Mouse (Mus musculus) cerebellum, adult 9-10 months (tissue): ENCODE results near the gene Ccdc12.
A peak's percentile ranks its signal among the peaks of the same experiment; 100 is the strongest.
"Not testable (repeated sequence)": the region's sequence is repeated elsewhere in the genome, so short reads cannot be mapped to it uniquely, and the experiment has no call there.

ENCODE experiments used
- DNase-seq: peaks from one replicate; pipeline ENCODE4 v3.0.0; 2022

Gene Ccdc12

DNA sequence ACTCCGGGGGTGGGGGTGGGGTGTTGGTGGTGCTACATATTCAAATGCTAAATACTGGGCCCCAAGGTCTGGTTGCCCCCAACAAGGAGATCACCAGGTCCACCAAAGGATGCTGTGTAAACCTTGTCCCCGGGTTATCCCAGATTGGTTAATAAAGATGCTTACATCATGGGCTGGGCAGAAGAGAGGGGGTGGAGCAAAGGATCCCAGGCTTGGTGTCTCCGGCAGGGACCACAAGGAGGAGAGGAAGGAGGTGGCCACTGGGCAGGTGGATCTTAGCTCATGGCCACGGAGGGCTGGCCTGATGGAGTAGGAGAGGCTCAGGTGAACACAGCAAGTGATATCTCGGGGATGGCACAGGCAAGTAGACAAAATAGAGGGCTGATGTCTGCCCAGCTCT lies 22.6 kb downstream of the Ccdc12 start:
- no peak for DNase-seq

DNA sequence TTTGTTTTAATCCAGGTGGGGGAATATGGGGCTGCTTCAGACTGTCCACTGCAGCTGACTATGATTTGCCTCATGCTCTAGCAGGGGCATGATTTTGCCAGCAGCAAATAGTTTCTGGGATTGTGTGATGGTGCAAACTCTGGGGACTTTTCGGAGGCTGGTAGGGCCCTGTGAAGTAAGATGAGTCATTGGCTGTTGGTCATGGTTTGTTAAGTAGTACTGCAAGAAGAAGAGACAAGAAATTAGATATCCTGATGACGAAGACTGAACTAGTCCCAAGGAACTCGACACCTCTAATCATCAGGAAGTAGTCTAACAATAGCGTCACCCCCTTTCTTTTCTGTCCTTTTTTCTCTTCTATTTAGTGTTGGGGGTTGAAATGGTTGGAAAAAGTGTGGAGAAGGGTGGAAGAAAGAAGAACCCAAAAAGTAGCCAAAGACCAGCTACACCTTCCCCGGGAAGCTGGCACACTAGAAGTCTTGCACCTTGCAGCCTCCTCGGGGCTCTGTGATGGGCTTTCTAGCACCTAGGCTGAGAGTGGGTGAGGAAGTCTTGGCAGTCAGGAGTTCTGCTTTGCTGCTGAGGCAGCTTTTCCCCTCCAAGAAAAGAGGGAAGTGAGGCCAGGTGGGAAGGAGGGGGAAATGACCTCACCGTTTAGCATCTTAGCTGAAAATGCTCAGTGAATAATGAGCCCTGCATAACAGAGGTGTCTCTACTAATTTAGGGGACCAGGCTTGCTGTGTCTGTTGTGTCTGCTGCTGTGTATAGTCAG lies 24.6 kb downstream of the Ccdc12 start:
- no peak for DNase-seq

DNA sequence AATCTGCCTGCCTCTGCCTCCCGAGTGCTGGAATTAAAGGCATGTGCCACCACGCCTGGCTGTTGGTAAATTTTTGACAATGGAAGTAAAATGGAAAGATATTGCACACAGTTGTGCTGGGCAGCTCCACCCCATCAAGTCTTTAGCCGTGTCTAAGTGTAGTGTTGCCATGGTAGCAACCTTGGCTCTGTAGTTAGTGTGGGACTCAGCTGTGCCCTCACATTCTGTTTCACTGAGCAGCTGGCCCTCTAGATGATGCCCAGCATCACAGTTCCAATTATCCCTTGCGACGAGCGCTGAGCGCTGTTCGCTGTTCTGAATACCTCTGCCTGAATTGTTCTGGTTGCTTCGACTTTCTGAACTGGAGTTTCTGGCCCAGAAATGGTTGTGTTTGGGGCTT lies 25.5 kb downstream of the Ccdc12 start:
- no peak for DNase-seq

DNA sequence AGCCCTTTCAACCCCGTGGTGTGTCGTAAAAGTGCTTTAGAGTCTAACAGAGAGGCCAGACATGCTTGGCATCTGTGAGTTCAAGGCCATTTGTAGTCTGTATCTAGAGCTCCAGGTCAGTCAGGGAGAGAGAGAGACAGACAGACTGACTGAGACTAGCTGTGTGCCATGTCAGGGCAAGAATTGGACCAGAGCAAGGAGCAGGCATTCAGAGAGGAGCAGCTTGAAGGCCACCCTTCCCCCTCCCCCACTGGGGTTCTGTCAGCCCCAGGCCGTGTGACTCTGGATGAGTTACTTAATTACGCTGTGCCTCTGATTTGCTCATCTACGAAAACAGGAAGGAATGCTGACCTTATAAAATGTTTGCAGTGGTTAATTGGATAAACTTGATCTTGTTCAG lies 26.0 kb downstream of the Ccdc12 start:
- DNase-seq: no peak

DNA sequence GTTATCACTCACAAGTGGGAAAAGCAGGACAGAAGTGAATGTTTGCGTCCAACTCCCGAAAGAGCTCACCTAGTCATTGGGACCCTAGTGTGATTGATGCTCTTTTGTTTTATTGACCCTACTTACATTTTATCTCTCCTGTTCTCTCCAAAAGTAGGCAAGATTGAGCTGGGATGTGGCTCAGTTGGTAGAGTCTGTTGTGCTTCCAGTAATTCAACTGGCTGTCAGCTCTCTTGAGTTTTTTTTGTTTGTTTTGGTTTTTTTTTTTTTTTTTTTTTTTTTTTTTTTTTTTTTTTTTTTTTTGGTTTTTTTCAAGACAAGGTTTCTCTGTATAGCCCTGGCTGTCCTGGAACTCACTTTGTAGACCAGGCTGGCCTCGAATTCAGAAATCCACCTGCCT lies 26.4 kb downstream of the Ccdc12 start:
- not testable (repeated sequence) for DNase-seq

DNA sequence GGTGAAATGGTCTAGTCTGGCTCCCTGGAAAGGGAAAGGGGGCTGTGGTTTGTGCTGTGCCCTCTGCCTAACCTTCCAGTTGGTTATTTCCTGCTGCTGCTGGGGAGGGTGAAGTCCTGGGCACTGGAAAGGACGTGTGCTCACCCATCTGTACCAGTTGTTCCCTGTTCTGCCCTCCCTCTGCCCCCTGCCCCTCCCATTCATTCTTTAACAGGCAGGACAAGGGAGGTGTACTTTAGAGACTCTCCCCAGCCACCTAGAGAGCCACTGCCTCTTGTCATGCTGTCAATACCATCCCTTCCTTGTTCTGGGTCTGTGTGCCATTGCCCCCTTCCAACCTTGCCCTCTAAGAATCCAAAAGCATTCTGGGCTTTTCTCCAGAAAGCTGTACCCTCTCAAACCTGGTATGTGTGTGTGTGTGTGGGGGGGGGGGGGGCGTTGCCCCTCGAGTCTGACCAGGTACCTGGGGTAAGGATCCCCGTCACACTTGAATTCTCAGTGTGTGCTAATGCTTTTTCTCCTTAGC lies 27.3 kb downstream of the Ccdc12 start:
- DNase-seq: no peak

DNA sequence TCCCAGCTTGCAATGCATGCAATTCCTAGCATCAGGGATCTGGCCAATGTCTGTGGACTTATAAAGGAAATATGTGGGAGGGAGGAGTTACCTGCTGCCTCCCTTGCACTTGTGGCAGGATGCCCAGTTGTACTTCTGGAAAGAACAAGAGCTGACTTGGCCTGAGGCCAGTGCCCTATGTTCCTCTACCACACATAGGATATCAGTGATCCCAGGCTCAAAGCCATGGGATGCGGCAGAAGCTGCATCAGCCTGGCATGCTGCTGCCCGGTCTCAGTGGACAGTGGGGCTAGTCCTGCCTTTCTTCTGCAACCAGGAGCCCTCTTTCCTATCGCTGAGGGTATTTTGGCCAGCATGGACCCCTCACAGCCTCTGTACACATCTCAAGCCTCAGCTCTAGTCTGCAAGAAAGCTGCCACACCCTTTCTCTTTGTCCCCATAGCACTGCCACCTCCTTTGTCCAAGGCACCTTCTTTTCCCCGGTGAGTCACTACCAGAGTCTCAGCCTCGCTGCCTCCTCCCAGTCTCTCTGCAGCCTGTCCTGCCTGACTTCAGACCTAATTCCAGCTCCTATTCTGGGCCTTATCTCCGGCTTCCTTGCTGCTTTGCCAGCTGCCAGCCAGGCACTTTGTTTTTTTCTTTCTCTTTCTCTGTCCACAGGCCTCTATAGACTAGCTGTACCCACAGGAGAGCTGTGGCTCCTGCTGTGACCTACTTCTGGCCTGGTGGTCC lies 28.0 kb downstream of the Ccdc12 start:
- peak; percentile 93 for DNase-seq

DNA sequence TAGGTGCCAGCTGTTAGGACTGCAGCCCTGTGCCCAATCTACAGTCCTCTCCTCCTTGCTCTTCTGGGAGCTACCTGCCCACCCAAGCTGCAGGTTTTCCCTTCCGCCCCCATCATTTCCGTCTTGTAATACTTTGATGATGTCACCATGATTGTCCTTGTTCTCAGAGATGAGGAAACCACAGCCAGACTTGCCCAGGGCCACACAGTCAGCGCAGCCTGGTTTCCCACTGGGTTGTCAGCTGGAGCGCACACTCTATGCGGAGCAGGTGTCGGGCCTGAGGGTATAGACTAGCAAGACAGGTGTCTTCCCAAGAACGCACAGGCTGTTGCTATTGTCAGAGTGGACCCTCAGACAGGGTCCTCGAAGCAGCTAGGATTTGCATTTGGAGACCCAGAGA lies 28.9 kb downstream of the Ccdc12 start:
- DNase-seq: peak; percentile 68

DNA sequence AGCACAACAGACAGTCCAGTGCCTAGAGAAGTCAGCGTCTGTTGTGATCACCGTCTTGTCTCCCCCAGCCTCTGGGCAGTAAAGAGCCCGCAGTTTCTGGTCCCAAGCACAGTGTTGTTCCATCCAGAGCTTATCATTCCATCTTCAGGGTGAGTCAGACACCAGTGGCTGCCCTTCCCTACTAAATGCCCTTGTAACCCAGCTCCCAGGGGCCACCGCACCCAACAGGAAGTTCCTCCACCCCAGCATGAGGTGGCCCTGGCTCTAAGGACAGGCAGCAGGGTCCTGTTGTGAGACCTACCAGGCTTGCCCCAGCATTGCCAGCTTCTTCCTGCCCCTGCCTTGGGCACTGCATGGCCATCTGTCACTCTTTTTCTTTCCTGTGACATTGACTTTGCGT lies 29.3 kb downstream of the Ccdc12 start:
- no peak for DNase-seq

DNA sequence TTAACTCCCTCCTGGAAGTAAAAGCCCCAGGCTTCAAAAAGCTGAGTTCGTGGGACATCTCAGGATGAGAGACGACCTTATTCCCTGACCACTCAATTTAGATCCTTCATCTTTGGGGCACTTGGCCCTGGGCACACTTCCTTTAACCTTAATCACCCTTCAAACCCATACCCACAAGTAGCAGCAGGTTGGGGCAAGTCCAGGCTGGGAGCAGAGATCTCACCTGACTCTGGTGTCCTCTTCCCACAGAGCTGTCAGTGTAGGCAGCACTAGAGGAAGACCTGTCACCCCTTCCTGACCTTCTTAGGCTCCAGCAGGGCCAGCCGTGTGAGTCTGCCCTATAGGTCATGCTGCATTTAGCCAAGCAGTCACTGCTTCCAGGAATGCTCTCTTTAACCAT lies 30.2 kb downstream of the Ccdc12 start:
- DNase-seq: no peak

DNA sequence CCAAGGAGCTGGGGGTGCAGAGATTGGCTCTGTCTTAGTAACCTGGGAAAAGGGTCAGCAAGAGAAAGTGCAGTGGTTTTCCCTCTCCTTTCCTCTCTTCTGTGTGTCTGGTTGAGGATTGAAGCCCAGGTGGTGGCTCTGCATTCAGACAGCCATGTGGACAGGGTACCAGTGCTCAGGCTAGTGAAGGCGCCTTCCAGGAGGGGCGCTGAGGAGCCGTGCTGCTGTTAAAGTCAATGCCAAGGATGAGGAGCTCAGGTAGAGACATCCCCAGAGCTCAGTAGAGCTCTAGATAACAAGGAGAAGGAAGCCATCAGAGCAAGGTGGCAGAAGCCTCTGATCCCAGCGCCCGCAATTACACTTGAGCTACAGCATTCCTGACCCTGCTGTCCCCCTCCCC lies 30.8 kb downstream of the Ccdc12 start:
- DNase-seq: no peak

DNA sequence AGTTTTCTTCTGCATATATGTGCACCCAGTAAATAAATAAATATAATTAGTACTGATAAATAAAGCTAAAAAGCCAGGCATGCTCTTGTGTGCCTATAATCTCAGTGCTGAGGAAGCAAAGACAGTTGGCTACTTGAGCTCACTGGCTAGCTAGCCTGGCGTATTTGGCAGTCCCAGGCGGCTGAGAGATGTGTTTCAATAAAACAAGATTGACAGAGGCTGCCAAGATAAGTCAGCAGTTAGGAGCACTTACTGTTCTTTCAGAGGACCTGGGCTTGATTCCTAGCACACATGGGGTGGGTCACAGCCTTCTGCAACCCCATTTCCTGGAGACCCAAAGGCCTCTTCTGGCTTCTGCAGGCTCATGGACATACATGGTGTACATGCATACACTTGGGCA lies 31.5 kb downstream of the Ccdc12 start:
- DNase-seq: peak; percentile 63

DNA sequence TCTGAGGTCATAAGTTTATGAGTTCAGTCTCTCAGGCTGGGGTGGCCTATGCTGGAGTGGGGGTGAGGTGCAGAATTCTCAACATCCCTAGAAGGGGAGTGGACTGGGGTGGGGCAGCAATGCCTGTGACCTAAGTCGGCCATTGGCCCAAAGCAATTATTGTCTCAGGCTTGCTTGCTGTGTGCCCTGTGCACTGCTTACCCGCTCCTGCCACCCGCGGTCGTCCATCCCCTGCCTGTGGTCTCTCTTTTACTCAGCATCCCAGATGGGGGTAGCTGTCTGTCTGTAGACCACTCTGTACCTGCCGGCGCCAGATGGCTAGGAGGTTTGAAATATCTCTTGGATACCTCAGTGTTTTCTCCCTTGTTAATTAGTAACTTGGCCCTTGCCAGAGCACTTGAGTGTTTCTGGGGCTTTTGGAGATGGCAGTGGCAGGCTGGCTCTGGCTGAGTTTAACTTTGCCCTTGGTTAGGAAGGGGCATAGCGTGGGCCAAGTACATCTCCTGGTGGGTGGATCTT lies 33.0 kb downstream of the Ccdc12 start:
- DNase-seq: no peak

DNA sequence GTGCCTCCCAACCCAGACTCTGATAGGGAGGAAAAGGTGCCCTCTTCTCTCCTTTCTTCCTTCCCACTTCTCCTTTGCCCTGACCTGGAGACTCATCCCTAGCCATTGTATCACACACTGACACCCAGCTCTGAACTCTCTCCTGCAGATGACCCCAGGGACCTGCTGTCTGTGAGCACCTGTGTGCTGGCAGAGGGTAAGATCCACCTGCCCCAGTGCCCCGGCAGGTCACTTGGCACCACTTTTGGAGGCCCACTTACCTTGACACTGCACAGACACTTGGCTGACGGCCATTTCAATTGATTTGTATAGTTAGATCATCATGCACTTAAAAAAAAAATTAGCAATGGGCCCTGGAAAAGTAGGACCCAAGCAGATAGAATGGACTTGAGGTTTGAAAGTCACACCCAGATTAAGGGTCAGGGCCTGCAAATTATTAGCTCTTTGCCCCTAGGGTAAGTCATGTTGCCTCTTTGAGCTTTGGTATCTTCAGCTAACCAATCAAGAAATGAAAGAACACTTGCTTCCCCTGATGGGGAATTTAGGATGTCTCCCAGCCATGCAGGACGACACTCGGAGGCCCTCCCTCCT lies 39.0 kb downstream of the Ccdc12 start:
- DNase-seq: no peak

DNA sequence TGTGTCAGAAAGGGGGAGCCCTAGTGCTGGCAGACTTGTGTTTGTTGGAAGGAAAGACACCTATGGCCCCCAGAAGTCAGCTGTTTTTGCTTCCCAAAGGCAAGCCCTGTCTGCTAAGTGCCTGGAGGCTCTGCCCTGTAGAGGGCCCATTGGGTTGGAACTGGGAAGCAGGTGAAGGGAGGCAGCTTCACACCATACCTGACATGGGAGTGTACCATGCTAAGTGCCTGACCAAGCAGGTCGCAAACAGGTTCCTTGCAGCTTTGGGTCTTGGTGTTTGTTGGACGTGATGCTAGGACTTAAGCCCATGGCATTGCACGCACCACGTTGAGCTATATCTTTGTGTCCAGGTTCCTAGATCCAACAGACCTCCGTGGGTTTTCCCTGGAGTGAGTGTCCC lies 40.1 kb downstream of the Ccdc12 start:
- DNase-seq: no peak

DNA sequence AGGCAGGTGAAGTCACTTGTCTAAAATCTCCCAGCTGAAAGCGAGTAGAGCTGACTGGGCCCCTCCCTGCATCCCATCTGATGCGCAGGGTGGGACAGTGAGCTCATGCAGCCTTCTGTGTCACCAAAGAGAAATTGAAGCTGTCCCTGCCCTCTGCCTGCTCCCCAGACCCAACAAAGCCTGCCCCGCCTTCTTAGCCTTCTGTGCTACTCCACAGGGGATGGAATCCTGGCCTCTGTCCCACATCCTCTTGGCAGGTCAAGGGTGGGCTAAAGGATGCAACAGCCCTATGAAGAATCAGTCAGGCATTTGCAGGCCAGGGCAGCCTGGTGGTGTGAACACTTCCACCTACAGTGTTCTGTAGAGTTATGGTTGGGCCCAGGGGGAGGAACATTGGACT lies 41.2 kb downstream of the Ccdc12 start:
- DNase-seq: no peak

DNA sequence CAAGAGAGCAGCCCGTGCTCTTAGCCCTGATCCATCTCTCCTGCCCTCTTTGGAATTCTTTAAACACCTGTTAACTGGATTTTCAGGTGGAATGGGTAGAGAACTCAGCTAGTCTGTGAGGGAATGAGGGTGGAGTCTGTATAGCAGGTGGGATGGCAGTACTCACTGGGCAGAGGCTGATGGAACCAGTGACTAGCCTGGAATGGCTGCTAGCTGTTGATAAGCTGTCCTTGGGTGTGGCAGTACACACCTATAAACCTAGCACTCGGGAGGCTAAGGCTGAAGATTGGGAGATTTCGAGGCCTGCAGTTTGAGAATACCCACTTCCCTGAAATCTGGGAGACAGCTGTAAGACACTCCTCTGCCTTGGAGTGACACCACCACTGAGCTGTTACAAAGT lies 43.3 kb downstream of the Ccdc12 start:
- no peak for DNase-seq

DNA sequence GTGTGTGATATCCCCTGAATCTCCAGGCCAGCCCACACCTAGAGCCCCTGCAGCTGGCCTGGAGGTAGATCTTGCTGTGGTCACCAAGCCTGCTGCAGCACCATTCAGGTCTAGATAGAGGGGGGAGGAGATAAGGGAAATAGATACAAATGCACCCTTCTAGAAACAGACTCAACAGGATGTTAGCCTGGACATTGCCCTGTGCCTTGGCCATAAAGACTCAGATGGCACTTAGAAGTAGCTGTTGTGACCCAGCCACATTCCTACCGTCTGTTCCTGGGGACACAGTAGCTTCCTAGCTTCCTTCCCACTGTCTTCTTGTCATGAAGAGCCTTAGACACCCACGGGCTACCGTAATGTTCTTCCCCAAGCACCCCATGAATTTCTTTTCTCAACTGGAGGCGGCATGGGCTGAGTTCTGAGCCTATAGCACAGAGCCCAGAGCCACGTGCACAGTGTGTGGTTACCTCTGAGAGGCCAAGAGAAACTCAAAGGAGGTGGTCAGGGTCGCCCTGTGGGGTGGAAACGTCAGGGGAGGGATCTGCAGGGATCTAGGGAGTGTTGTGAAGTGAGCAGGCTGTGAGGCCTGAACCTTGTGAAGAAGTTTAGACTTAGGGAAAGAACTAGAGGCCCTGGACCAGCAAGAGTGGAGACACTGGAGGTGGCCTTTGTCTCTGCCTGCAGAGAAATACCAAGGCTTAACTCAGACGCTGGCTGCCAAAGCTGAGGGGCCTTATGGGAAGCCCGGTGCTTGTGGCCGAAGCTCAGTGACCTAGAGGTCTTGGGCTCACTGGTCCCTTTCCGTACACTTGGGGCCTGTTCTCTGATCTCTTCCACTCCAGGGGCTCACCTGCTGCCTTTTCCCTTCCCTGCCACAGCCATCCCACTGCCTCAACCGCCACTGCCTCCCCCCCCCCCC lies 45.1 kb downstream of the Ccdc12 start:
- no peak for DNase-seq

DNA sequence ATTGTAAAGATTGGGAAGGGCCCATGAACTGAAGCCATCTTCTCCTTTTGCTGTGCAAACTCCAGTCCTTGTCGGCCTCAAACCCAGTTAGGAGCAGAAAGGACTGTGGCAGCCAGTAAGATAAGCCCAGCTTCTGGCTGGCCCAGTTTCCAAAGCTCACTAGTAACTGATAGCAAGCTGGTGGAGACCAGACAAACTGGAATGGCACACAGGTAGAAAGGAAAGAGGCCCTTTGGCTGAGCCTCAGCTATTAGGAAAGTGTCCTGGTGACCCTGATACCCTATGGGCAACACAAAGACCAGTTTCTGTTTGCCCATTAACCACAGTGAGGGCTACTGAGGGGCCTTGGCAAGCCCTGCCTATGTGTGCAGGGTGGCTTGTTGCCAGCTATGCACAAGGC lies 46.5 kb downstream of the Ccdc12 start:
- no peak for DNase-seq

DNA sequence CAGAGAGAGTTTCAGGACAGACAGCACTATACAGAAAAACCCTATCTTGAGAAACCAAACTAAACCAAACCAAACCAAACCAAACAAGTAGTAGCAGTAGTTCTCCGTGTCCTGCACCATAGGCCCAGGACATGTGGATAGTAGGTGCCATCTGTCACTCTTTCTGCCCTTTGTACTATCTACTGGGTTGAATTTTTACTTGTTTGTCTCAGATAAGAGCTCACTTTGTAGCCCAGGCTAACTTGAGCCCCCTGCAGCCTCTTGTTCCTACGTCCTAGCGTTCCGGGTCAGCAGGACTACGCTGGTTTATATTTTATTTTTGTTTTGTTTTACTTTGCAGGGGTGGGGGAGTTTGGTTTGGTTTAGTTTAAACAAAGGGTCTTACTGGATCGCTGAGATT lies 47.6 kb downstream of the Ccdc12 start:
- no peak for DNase-seq

DNA sequence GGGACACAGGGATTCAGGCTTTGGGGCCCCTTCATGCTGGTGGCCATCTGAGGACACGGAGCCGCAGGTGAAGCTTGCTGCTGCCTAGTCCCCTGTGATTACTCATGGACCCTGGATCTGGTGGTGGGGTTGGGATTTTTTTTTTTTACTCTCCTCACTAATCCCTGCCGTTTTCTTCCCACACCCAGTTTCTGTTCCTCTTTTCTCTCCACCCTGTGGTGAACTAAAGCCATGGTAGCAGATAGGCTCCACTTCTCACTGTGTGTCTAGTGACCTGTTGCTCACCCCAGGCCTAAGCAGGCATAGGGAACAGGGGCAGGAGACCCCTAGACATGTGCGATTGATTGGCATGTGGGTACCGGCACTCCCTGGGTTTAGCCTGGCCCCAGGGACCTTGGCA lies 50.5 kb downstream of the Ccdc12 start:
- no peak for DNase-seq

DNA sequence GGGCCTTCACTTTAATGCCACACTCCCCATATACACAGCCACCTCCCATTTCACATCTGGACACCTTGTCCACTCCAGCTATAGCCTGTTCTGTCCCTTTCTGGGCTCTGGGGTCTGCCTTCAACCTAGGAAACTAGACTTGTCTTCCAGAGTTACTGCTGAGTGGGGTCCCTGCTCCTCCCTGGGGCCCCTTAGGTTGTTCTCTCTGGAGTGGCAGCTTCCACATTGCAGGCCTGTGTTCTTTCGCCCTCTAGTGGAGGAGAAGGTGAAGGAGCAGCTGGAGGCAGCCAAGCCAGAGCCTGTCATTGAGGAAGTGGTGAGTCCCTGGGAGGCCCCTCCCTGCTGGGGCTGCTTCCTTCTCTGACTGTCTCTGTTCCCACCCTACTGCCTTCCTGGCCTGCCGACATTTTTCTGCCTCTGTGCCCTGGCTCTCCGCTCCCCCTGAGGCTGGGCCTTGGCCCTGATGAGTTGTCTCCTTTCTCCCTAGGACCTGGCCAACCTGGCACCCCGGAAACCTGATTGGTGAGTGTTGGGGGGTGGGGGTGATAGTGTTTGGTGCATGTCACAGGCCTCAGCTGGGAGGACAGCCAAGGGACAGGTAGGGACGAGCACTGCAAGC lies 53.4 kb downstream of the Ccdc12 start:
- peak; percentile 86 for DNase-seq
